Mouse (Mus musculus) retina, adult 2 months (tissue): ENCODE results near the gene Necab2.

Source experiments
- DNase-seq: peaks from one replicate; pipeline ENCODE4 v3.0.0-alpha.2; 2012; ENCODE audit warnings: low read depth, low spot score

Necab2 gene

GRCm38 (mm10) chr8:119446211-119446989, at the start of gene Necab2:
Gene Necab2 (plus strand): TSS chr8:119446719.
- DNase-seq, result peak; percentile 40

- DNase-seq, result no peak
Observed at GRCm38 (mm10) chr8:119398558-119398957, 48.0 kb upstream of the Necab2 start.

DNA sequence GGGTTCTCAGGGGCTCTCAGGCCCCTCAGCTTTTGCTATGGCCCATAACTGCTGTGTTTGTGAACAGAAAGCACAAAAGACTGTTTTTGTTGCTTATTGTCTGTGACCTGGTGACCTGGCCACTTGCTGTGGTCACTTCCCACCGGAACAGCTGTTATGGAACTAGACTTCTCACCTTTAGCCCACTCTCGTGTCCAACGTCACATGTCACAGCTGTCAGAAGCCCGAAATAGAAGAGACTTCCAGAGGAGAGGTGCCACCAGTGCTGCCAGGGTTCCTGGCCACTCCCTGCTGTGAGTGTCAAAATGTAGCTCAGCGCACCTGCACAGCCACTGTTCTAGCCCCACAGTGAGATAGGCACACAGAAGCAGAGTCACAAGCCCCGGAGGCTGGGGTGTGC, 47.3 kb upstream of the Necab2 start:
- no peak for DNase-seq

- DNase-seq, result no peak
Observed at GRCm38 (mm10) chr8:119400122-119400671, 46.3 kb upstream of the Necab2 start.

- no peak for DNase-seq
Observed at GRCm38 (mm10) chr8:119400904-119401303, 45.6 kb upstream of the Necab2 start.

DNA sequence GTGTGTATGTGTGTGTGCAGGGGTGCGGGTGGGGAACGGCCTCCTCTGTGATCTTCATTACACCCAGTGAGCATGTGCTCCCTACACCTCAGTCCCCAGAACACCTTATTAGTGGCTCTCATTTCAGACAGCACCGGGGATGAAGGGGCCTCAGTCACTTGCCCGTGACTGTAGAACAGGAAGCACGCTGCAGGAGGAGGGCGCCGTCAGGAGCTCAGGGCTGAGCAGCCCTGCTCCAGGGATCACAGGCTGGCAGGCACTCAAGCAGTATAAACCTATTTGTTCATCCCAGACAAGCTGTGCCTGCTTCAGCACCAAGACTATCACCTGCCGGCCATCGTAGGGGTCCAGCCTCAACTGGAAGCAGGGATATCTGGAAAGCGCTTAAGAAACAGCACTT, 42.6 kb upstream of the Necab2 start:
- no peak for DNase-seq

- DNase-seq, result no peak
Observed at GRCm38 (mm10) chr8:119404648-119405047, 41.9 kb upstream of the Necab2 start.

- no peak for DNase-seq
Observed at GRCm38 (mm10) chr8:119408311-119408710, 38.2 kb upstream of the Necab2 start.

GRCm38 (mm10) chr8:119412037-119412734, 34.3 kb upstream of the Necab2 start:
- DNase-seq, result no peak

- DNase-seq, result peak; percentile 50
Observed at GRCm38 (mm10) chr8:119412735-119413498, 33.6 kb upstream of the Necab2 start.

DNA sequence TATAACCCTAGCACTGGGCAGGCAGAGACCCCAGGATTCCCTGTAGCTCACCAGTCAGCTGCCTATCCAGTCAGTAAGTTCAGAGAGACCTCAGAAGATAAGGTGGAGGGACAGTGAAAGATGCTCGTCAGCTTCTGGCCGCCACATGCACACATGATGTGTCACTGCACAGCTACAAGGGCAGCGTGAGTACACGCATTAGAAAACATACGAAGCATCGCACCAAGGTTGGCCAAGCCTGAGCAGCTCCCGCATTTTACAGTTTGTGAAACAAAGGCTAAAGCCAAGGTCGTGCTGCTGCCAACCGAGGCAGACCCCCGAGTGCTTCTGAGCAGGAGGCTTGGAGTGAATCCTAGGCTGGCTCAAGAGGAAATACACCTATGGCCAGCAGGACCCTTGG, 32.9 kb upstream of the Necab2 start:
- DNase-seq, result no peak

DNA sequence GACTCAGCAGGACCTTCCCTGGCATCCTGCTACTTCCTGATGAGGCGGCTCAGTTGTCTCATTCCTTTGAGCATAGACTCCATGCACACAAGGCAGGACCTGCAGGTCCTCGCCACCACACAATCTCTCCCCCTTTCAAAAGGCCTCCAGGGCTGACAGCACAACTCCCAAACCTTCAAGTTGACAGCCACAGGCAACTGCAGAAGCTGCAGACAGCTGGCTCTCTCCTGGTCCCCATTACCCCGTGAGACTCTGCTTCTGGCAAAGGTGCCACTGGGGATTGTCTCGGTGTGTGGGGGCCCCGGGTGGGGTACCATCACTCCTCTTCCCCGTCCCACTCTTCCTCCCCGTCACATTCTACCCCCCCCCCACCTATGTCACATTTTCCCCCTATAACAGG, 26.2 kb upstream of the Necab2 start:
- no peak for DNase-seq

GRCm38 (mm10) chr8:119421603-119422122, 24.9 kb upstream of the Necab2 start:
- no peak for DNase-seq

DNA sequence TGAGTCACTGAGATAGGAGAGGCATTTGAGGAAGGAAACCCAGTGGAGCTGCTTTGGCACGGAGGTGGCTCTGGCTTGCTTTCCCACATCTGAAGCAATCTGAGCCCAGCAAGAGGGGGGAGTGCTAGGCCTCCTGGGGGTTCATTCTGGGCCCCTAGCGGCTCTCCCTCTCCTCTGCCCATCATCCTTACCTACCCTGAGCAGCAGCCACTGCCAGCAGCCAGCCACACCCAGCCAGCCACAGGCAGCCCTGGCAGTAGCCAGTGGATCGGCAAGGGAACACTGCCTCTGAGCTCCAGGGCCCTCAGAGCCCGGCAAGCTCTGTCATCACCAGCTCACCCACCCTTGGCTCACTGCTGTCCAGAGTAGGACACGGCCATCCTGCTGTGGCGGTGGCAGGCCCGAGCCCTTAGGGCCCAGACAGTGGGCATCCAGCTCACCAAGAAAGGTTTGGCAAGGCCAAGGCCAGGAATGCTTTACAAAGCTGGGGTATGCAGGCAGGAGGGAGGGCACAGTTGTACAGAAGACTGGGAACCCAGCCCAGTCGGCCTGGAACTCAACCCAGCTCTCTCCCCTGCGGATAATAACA, 24.3 kb upstream of the Necab2 start:
- no peak for DNase-seq

DNA sequence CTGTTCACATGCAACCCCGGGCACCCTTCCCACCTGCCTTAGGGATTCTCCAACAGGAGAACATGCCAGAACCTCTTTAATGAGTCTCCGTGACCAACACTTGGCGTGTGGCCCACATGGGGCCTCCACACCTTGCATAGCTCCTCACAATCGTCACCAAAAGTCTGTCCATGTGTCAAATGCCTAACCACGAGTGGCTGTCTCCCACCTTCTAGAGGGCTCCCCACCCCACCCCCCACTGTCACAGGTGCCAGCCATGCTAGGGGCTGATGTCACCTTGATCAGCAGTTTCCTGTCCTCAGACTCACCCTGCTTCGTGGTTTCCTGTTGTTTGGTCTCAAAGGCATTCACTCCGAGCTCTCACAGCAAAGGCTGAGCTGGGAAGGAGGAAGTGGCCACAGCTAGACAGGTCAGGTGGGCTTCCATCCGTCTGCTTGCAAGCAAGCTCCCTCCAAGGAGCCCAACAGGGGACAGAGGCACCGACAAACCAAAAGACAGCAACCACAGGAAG, 22.8 kb upstream of the Necab2 start:
- DNase-seq, result no peak

DNA sequence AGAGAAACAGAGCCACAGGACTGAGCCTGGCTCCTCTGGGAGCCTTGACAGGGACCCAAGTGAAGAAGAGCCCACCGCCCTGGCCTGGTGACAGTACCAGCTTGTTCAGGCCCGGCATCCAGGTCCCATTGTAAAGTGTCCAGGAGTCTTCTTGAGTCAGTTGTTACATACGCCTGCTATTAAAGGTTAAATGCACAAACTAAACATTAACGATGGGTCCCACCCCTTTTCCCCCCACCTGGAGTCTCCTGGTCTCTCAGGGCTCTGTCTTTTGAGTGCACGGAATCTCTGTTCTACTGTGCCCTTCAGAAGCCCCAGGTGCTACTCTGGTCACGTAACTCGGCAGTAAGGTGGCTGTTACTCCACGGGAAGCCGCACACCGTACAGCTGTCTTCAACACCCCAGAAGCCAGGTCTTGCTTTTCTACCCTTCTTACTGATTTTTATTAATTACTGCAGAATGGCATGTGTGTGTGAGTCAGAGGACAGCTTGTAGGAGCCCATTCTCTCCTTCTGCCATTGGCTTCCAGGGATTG, 22.3 kb upstream of the Necab2 start:
- DNase-seq, result no peak

- DNase-seq, result no peak
Observed at GRCm38 (mm10) chr8:119424740-119425139, 21.8 kb upstream of the Necab2 start.

- DNase-seq, result no peak
Observed at GRCm38 (mm10) chr8:119425533-119425932, 21.0 kb upstream of the Necab2 start.

- no peak for DNase-seq
Observed at GRCm38 (mm10) chr8:119426069-119426735, 20.3 kb upstream of the Necab2 start.

DNA sequence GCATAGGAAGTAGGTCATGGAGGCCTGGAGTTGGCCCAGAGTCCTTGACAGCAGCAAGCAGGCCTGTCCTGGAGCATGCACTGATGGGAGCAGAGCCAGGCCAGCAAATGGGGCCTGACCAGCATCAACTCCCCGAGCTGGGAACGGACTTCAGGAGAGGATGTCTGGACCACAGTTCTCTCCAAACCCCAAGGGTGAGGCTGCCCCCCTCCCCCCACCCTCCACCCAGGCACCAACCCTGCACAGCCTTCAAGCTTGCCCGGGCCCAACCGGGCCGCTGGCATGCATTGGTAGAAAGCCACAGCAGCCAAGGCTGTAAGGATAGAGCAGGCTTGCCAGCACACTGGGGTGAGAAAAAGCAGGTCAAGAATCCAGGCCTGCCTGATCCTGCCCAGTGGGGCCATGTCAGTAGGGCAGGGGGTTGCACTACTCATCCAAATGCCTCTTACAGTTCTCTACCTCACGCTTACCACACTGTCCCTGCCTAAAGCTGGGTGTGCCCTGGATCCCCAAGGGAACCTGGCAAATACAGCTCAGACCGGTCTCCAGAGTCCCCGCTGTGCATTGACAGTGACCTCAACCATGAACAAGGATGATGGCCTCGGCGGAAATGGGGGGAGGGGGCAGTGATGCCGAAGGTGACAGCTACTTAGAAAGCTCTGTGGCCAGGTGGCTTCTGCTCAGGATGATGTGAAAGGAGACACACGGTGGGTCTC, 18.7 kb upstream of the Necab2 start:
- no peak for DNase-seq
